Mouse (Mus musculus) ES-Bruce4 (cell line): ENCODE data around the gene Specc1l. TPM values are rescaled to one million over a fixed set of nuclear protein-coding genes. Genes with fewer than 3 reads are reported as not detected.
"Not testable (repeated sequence)": the region's sequence is repeated elsewhere in the genome, so short reads cannot be mapped to it uniquely, and the experiment has no call there.

ENCODE experiments used
- H3K27ac ChIP-seq: 2 replicates; pipeline ENCODE4 v1.5.1; 2012; ENCODE audit warnings: low read length, inconsistent platforms; ENCODE audit not compliant: insufficient read depth
- H3K27me3 ChIP-seq: 2 replicates; pipeline ENCODE4 v1.6.1; 2012; ENCODE audit warnings: mild to moderate bottlenecking, low read length, inconsistent platforms; ENCODE audit not compliant: control insufficient read depth, poor library complexity, insufficient read depth, severe bottlenecking
- H3K36me3 ChIP-seq: 2 replicates; pipeline ENCODE4 v1.6.1; 2012; ENCODE audit warnings: inconsistent platforms, mild to moderate bottlenecking, low read length, moderate library complexity; ENCODE audit not compliant: control insufficient read depth, poor library complexity, insufficient read depth, severe bottlenecking
- H3K4me1 ChIP-seq: one replicate; pipeline ENCODE4 v1.8.1; 2011; ENCODE audit warnings: low read length; ENCODE audit not compliant: control insufficient read depth, insufficient read depth
- H3K4me3 ChIP-seq: 2 replicates; pipeline ENCODE4 v1.5.1; 2011; ENCODE audit warnings: low read depth, mild to moderate bottlenecking, low read length
- H3K9ac ChIP-seq: 2 replicates; pipeline ENCODE4 v1.6.1; 2012; ENCODE audit warnings: low read depth, mild to moderate bottlenecking, inconsistent platforms; ENCODE audit not compliant: poor library complexity, severe bottlenecking
- H3K9me3 ChIP-seq: replicated peaks from 2 replicates; pipeline ENCODE4 v1.6.1; 2012; ENCODE audit warnings: mild to moderate bottlenecking, low read length, inconsistent platforms; ENCODE audit not compliant: control insufficient read depth, poor library complexity, insufficient read depth, severe bottlenecking
- CTCF ChIP-seq: IDR thresholded peaks from one replicate; pipeline ENCODE4 v1.8.1; 2011; ENCODE audit warnings: low read depth, low read length
- EP300 ChIP-seq: IDR thresholded peaks from 2 replicates; pipeline ENCODE4 v1.6.1; 2011; ENCODE audit warnings: low read depth, low read length; ENCODE audit not compliant: insufficient read depth
- POLR2A ChIP-seq: IDR thresholded peaks from one replicate; pipeline ENCODE4 v1.8.1; 2011; ENCODE audit warnings: low read length; ENCODE audit not compliant: insufficient read depth
- polyA plus RNA-seq: library from polyadenylated mRNA; stranded (reverse); fragments of >200 nt; gene quantifications from 2 replicates; pipeline ENCODE4 v1.2.4, GENCODE M21; 2011; ENCODE audit warnings: low read depth; ENCODE audit not compliant: missing spikeins, insufficient read depth, insufficient read length

The Specc1l gene
- polyA plus RNA-seq, 1 experiment: 41.5 TPM

GRCm38 (mm10) chr10:75339377-75339776 is 127.5 kb downstream of the Specc1l start:
- Histone ChIP-seq H3K36me3 (no peaks in the 10 kb centered on the region), H3K4me3 (no peak overlapping the region), H3K27ac (no peak overlapping the region), H3K9ac (no peak overlapping the region), H3K27me3 (no peaks in the 10 kb centered on the region), H3K4me1 (no peaks in the 10 kb centered on the region), H3K9me3 (no peaks in the 10 kb centered on the region)
- TF ChIP-seq EP300: no peak
- TF ChIP-seq POLR2A: no peak
- no peak for TF ChIP-seq CTCF

- Histone ChIP-seq H3K9me3 (peaks cover 4% of the 10 kb centered on the region), H3K27me3 (no peaks in the 10 kb centered on the region), H3K36me3 (no peaks in the 10 kb centered on the region), H3K4me1 (no peaks in the 10 kb centered on the region), H3K27ac (no peak overlapping the region), H3K4me3 (no peak overlapping the region), H3K9ac (no peak overlapping the region)
- TF ChIP-seq CTCF (no peak), POLR2A (no peak), EP300 (no peak)
Observed at GRCm38 (mm10) chr10:75341936-75342335, 130.1 kb downstream of the Specc1l start.

- not testable (repeated sequence) for H3K9me3 ChIP-seq, H3K36me3 ChIP-seq, H3K27me3 ChIP-seq, H3K27ac ChIP-seq, H3K9ac ChIP-seq, H3K4me1 ChIP-seq, H3K4me3 ChIP-seq
Observed at GRCm38 (mm10) chr10:75344563-75344962, 132.7 kb downstream of the Specc1l start.

- no peaks in the 10 kb centered on the region for H3K4me1 ChIP-seq
- peaks cover 4% of the 10 kb centered on the region for H3K9me3 ChIP-seq
Observed at GRCm38 (mm10) chr10:75345265-75345664, 133.4 kb downstream of the Specc1l start.

GRCm38 (mm10) chr10:75350564-75350963 is 138.7 kb downstream of the Specc1l start:
- H3K4me1 ChIP-seq: no peaks in the 10 kb centered on the region
- H3K4me3 ChIP-seq: no peak overlapping the region
- no peaks in the 10 kb centered on the region for H3K27me3 ChIP-seq
- H3K9me3 ChIP-seq: peaks cover 4% of the 10 kb centered on the region
- H3K36me3 ChIP-seq: no peaks in the 10 kb centered on the region
- no peak overlapping the region for H3K9ac ChIP-seq
- no peak overlapping the region for H3K27ac ChIP-seq
- TF ChIP-seq EP300 (no peak), CTCF (no peak), POLR2A (no peak)

More at GRCm38 (mm10) chr10:75345265-75345664, 133.4 kb downstream of the Specc1l start:
- no peaks in the 10 kb centered on the region for H3K27me3 ChIP-seq
- H3K9ac ChIP-seq: no peak overlapping the region
- H3K36me3 ChIP-seq: no peaks in the 10 kb centered on the region
- no peak overlapping the region for H3K27ac ChIP-seq
- no peak overlapping the region for H3K4me3 ChIP-seq
- TF ChIP-seq EP300 (no peak), CTCF (no peak), POLR2A (no peak)

GRCm38 (mm10) chr10:75352541-75352940 is 140.7 kb downstream of the Specc1l start:
- Histone ChIP-seq H3K9me3 (no peaks in the 10 kb centered on the region), H3K27me3 (no peaks in the 10 kb centered on the region), H3K4me3 (no peak overlapping the region), H3K27ac (no peak overlapping the region), H3K4me1 (no peaks in the 10 kb centered on the region), H3K36me3 (no peaks in the 10 kb centered on the region), H3K9ac (no peak overlapping the region)
- TF ChIP-seq EP300 (no peak), POLR2A (no peak), CTCF (no peak)

GRCm38 (mm10) chr10:75353838-75354241 is 142.0 kb downstream of the Specc1l start:
- H3K36me3 ChIP-seq, H3K27ac ChIP-seq, H3K9me3 ChIP-seq, H3K4me3 ChIP-seq, H3K9ac ChIP-seq, H3K27me3 ChIP-seq, H3K4me1 ChIP-seq: not testable (repeated sequence)
